Mouse (Mus musculus): ENCODE data around the gene Ticrr.

Ticrr gene

DNA sequence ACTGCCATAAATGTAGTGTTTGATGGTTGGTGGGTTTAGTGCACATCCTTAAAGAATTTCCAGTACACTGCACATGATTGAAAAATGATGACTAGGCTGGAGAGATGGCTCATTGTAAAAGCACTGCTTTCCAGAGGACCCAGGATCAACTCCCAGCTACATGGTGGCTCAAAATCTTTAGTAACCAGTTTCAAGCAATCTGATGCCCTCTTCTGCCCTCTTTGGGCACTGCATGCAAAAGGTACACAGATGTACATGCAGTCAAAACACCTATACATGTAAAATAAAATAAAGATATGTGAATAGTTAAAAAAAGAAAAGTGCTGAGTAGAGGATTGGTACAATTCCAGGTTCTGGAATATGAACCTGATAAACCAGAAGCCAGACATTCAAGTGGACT lies 19.2 kb downstream of the Ticrr start:
- intact Hi-C loops (cut with DNase I) = no loop called here

DNA sequence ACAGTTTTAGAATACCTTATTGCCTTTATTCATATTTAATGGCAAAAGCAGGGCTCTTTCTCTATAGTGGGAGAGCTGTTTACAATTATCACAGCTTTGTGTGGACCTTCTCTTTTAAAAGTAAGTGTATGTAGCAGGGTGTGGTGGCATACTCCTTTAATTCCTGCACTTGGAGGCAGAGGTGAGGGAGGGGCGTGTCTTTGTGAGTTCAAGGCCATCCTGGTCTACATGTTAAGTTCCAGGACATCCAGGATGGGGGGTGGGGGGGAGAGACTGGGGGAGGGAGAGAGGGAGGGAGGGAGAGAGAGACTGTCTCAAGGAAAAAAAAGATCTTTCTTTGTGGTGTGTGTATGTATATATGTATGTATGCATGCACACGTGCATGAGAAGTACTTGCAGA lies 20.2 kb downstream of the Ticrr start:
- intact Hi-C loops (cut with DNase I) = no loop called here

DNA sequence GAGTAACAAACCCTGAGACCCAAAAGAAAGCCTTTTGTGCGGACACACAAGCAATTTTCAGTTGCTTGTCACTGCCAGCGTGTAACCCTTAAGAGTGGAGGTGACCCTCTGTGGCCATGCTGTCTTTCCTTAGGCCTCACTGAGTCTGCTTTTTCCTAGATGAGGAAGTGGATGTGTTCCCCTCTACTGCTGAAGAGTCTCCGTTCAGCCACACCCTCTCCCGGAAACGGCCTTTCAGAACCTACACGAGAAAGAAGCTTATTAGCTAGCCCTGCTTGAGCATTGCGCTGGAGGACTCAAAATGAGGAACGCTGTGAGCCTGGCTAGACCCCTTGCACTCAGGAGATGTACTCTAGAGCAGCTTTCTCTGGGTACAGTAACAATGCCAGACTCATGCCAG lies 36.5 kb downstream of the Ticrr start:
- intact Hi-C loops (cut with DNase I) = no loop called here

DNA sequence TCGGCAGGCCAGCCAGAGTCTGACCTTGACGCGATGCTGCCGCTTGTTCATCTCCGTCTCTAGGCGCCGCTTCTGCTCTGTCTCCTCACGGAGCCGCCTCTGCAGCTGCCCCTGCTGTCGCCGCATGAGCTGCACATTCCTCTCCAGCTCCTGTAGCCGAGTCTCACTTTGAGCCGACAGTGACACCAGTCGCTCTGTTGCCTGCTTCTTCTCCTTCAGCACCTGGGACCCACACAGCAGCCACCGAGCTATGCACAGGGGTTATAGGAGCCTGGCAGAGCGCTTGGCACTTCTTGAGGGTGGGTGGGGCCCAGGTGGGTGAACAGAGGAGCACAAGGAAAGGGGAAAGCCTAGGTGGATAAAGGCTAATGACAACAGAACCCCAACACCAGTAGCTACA lies 42.8 kb downstream of the Ticrr start:
- intact Hi-C loops (cut with DNase I) = no loop called here

DNA sequence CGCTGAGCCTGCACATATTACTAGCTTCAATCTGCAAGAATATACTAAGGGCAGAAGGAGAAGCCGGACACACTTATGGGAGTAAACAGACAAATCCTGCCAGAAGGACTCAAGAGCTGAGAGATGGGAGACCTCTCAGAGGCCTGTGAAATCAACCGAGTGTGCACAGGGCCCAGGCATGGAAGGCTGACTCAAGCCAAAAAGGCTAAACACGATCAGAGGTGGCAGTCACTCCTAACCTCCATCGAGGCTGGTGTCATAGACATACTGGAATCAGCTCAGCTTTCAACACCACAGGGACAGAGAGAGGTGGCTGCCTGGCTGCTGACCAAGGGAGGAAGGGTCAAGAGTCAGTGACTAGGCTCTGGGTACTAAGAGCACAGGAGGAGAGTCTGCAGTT lies 45.2 kb downstream of the Ticrr start:
- intact Hi-C loops (cut with DNase I) = no loop called here

DNA sequence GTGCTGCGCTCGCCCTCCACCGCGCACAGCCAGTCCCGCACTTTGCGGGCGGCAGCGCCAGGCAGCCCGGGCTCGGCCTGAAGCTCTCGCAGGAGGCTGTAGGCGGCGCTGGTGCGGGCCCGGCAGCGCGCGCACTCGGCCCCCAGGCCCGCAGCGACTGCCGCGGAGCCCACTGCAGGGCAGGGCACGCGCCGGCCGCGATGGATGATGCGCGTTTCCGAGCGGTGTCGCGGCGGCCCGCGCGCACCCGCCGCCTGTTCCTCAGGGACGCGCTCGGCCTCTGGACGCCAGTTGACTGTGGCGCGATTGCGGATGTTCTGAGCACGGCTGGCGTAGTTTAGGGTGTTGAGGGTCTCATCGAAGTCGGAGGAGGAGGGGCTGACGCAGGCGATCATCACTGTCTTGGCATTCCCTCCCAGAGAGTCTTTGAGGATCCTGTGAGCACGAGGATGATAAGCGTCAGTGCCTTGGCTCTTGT lies 50.2 kb downstream of the Ticrr start:
- intact Hi-C loops (cut with DNase I) = no loop called here

DNA sequence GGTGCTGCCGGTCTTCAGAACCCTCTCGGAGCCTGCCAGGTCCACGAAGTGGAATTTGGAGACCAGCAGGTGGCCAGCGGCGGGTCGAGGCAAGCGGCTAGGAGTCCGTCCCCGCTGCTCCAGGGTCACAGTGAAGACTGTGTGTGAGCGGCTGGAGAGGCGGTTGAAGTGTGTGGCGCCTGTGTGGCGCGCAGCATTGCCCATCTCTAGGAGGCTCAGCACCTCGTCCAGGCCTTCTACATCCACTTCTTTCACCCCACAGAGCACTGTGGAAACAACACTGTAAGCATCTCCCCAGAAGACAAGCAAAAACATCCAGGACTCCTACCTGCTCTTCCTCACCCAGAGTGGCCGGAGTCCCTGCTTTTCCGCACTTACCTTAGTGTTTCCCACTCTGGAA lies 50.8 kb downstream of the Ticrr start:
- intact Hi-C loops (cut with DNase I) = no loop called here

DNA sequence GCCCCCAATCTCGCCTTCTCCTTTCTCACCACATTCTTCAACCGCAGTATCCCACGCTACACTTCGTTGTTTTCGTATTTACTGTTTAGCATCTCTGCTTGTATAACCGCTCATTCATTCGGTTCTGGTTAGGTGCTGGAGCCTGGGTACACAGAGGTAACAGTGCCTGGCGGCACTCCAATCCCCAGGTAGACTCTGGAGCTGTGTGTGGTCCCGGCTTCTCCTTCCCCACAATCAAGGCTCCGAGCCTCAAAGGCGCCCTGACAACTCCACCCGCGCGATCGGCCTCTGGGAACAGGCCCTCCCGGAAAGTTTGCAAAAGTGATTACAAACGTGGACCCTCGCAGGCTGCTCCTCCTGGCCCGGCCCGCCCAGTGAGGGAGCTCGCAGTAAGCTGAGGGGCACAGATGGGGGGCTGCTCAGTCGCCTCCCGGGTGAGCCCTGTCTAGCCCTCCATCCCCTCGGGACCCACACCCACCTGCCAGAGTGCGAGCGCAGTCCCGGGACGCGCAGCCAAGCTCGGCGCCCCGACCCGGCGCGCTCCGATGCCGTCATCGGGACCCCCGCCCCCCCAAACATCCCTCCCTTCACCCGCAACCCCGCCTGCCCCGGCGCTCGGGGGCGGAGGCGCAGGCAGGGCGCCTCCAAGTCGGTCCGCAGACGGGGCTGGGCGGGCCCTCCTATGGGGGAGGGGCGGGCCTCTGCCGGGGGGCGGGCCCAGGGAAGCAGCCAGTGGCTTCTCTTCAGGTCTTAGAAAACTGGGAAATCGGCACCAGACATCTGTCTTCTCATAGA lies 55.4 kb downstream of the Ticrr start, which contains the start of gene Kif7:
TSS of gene Kif7 (minus strand) at position 534 of the 795 bp plus-strand sequence.
- intact Hi-C loops (cut with DNase I) = no loop called here

DNA sequence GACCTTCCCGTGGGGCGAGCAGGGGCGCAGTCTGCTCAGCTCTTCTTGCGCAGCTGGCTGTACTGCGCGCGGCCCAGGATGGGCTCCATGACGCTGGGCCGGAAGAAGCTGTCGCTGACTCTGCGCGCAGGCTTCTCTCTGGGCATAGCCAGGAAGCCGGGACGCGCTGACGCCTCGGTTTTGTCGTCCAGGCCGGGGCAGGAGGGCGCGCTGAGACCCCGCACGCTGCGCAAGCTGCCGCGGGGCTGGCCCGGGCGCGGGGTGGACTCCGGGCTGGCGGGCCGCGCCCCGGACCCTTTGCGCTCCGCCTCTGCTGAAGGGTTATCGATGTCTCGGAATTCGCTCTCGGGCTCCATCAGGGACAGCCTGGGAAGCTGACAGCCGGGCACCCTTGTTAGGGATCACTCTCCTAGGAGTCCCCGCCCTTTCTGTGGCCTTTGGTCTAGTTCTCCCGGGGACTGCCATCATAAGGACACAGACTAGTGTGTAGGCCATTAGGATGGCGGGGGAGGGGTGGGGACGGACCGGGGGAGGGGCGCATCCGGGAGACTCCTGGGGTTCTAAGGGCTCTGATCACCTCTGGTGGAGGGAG lies 61.5 kb downstream of the Ticrr start:
- intact Hi-C loops (cut with DNase I) = loop anchor here (5.0 kb wide), 1 partner anchor 59 kb away; the partner anchor contains the start of gene Ticrr

DNA sequence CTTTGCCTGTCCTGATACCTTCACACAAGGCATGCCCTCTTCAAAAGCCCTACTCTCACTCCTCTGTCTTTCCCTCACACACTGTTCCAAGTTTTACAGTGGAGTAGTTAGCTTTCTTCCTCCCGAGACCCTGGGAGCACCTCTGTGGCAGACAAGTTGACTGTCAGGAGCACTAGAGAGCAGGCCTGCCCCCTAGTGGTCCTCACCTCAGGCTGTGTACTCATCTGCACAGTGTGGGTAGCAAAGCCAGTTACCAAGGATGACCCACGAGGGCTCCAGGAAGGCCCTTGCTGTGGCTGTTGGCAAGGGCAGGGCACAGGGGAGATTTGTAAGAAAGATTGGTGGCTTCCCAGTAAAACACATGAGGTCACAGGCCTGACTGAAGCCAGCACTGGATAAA lies 67.1 kb downstream of the Ticrr start:
- intact Hi-C loops (cut with DNase I) = loop anchor here (2.0 to 5.0 kb wide), 2 partner anchors 60 to 116 kb away; no protein-coding TSS in a partner anchor

DNA sequence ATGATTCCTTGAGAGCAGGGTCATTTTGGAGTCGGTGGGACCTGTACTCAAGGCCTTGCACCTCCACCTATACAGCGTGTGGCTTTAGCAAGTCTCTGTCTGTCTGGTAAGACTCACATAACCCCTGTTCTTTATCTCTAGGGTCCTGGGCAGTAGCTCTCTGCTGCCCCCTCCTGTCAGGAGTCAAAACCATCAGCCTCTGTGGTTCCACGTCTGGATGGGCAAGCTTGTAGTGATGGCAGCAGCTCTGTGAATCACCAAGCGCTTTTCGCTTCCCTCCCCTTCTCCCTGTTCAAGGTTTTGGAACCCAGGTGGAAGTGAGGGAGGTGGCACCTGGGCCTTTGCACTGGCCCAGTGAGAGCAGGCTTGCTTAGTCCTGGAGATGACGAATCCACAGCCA lies 68.2 kb downstream of the Ticrr start:
- intact Hi-C loops (cut with DNase I) = loop anchor here (5.0 kb wide), 1 partner anchor 59 kb away; no protein-coding TSS in a partner anchor

DNA sequence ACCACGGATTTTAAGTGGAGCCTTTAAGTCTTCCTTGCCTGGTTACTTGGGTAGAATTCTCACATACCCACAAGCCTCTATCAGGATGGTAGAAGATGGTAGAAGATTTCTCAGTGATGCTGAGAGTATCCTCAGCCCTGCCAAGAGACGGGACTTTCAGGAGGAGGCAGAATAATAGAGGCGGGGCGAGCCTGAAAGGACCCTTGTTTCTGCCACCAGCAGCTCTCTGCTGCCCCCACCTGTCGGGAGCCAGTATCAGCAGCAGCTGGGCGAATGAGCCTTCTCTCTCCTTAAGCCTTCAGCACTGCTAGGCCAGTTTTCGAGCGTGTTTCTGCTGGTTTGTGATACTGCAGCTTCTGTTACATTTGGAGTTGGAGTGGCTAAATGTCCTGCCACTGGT lies 69.2 kb downstream of the Ticrr start:
- intact Hi-C loops (cut with DNase I) = loop anchor here (5.0 kb wide), 1 partner anchor 58 kb away; no protein-coding TSS in a partner anchor

DNA sequence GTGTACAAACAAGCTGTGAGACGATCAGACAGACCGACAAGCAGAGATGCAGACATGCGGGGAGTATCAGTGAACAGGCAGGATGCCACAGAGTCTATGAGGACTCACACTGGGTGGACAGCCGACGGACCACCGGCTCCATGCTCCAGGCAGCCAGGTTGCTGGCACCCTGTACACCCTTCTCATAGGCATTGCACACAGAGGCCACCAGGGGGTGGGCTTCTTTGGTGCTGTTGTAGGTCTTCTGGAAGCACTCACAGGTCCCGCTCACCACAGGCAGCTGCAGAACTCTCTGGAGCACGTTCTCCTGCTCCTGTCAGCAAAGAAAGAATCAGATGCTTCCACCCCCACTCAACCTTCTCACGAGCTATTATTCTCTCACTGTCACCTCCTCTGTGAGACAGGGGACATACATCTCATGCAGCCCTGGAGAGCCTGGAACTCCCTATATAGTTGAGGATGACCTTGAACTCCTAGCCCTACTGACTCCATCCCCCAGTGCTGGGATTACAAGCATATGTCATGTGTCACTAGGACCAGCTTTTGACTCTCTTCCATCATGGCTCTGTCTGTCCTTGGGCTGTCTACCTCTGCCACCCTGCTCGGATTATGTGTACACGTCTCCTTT lies 69.9 kb downstream of the Ticrr start:
- intact Hi-C loops (cut with DNase I) = loop anchor here (5.0 kb wide), 1 partner anchor 57 kb away; no protein-coding TSS in a partner anchor

DNA sequence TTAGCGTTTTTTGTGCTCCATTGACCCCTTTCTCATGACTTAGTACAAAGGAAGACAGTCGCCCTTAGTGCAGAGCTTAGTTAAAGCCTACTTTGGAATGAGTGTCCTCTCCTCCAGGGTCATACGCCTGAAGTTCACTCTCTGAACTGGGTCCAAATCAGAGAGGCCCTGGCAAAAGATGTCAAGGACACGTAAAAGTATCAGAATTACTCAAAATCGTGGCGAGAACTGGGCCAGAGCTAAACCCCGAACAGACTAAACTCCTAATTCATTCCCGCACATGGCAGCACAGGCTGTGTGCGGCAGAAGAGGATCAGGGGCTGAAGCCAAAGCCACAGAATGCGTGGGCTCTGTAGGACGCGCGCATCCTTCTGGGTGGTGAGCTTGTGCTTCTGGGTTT lies 71.4 kb downstream of the Ticrr start:
- intact Hi-C loops (cut with DNase I) = no loop called here

DNA sequence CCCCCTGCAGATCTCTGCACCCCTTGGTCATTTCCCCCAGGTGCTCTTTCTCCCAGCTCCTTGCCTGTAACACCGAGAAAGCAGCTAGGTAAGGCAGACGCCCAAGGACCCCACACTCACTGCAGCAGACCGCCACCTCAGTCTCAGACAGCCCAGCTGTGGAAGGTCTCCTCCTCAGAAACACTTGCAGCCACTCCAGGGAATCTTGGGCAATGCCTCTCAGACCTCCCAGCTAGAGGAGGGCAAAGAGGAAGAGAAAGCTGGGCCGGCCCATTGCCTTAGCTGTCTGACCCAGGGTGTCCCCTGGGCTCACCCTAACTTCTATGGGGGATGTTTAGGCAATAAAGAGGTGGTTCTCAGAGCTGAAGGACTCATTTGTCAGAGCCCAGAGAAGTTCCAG lies 72.6 kb downstream of the Ticrr start, which contains the start of gene Plin1:
TSS of gene Plin1 (minus strand) at position 282 of the 400 bp plus-strand sequence.
- intact Hi-C loops (cut with DNase I) = no loop called here

DNA sequence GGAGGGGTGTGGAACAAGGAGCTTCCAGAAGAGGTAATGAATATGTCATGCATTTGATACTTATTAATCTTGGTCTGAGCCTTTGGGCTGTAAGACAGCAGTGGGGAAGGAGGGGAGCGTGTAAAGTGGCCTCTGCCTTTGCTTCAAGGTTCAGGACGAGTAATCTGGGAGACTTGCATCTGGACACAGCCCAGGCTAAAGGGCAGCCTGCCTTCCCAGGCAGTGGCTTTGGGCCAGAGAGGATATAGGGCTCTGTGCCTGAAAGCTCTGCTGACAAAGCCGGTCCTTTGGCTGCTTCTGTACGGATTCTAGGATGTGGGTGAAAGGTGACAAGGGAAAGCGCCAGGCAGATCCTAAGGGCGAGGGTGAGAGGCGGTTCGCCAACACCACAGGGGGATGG lies 74.6 kb downstream of the Ticrr start:
- intact Hi-C loops (cut with DNase I) = no loop called here

DNA sequence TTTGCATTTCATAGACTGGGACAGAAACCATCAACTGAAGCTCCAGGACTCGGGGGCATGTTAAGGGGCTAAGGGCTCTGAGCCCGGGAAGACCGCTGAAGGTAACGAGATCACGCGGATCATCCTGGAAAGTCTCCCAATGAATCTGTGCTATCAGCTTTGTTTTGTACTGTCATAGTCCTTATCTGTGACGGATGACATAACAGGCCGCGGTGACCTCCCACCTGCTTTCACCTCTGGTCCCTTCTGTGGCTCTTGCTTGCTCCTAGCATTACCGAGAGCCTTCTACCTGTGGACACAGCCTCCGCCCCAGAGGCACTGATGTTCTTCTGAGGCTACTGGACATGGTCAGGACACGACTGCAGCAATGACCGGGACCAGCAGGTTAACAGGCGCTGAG lies 76.5 kb downstream of the Ticrr start:
- intact Hi-C loops (cut with DNase I) = no loop called here

DNA sequence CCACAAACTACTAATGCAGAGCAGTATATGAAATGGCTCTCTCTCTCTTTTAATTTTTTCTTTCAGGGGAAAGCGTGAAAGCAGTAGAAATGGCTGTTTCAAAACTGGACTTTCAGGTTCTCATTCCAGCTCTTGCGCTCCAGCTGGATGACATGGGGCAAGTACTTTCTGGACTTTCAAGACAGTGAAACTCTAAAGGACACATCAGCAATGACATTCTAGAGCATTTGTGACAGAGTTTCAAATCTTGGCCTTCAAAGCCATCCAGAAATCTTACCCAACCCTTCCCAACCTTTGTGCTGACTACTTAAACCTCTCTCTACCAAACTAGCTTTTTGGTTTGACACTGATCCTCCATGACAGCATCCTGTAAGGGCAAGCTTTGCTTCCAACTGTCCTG lies 78.9 kb downstream of the Ticrr start:
- intact Hi-C loops (cut with DNase I) = no loop called here

DNA sequence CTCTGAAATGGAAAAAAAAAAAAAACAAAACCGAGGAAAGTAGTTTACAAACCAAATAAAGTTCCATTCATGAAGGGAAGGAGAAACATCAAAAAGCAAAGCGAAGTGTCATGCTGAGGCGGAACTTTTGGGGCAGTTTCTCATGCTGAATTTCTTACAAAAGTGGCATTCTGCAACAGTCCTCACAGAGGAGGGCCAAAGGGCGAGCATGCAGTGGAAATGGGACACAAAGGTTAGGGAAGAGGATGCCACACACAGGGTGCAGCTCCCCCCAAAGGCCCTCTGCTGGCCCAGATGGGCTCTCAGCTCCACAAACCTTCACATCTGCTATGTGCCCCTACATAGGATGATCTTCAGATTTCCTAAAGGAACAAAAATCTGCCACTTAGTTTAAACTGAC lies 80.3 kb downstream of the Ticrr start:
- intact Hi-C loops (cut with DNase I) = loop anchor here (5.0 kb wide), 1 partner anchor 47 kb away; no protein-coding TSS in a partner anchor

DNA sequence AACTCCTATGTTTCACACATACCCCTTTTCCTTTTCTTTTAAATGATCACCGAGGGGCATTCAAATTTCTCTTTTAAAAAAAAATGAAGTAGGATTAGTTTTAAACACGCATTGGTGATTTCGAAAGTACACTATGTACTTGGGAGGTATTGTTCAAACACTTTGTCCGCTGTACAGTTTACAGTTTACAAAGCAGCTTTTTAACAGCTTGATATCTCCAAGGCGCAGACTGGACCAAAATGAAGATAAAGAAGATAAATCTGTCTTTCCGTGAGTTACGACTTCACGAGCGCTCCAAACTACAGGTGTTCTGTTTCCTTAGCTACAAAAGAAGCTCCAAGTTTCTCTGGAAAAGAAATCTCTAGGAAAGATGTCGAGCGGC lies 82.3 kb downstream of the Ticrr start:
- intact Hi-C loops (cut with DNase I) = loop anchor here (5.0 kb wide), 1 partner anchor 45 kb away; no protein-coding TSS in a partner anchor

DNA sequence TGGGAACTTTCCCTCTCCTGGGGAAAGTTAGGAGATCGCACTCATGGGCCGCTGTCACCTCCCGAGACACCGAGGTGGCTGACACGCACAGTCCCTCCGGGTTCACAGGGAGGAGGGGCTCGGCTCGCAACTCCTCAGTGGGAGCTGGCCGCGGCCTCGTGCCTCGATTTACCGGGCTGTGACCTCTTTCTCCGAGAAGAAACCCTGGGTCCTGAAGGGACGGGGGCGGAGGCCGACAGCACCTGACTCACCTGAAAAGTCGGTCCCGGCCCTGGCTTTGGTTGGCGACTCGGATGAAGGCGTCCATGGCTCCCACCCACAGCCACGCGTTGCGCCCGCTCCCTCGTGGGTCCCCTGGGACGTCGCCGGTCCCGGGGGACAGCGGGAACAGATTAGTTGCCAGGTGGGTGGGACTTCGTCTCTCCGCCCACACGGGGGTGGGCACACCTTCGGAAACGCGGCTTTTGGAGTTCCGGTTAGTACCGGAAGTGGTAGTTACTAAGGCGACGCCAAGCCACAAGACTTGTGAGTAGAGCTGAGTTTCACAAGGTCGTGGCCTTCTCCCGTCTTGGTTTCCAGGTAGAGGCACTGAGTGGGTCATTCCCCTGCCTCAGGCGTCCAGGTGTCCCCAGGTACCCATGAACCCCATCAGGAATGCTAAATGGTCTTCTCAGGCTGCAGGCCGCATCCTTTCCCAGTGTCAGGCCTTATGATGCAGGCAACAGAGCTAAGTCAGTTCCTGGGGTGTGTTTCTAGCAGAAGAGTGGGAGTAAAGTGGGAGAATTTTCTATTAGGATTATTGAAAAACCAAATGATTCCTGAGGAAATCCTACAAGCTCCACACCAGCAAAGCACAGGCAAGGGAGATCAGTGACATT lies 82.9 kb downstream of the Ticrr start, which contains the start of the genes Pex11a and Wdr93:
TSS of gene Pex11a (minus strand) at position 473 of the 878 bp plus-strand sequence.
TSS of gene Wdr93 (plus strand) at position 505 of the 878 bp plus-strand sequence.
- intact Hi-C loops (cut with DNase I) = loop anchor here (5.0 kb wide), 1 partner anchor 44 kb away; no protein-coding TSS in a partner anchor

Measured in adrenal gland (tissue).